Mouse (Mus musculus) induced T-regulatory cell, adult 2 months (primary cell): ENCODE results near the gene Ltbp2.

Experiments
- DNase-seq: peaks from one replicate; pipeline ENCODE4 v3.0.0-alpha.2; 2012; ENCODE audit warnings: low read depth

The Ltbp2 gene

GRCm38 (mm10) chr12:84755008-84755695 is 121.2 kb downstream of the Ltbp2 start:
- DNase-seq = peak; percentile 83

GRCm38 (mm10) chr12:84752131-84752977 is 124.0 kb downstream of the Ltbp2 start:
- DNase-seq = peak; percentile 9

- DNase-seq = no peak
These were observed 125.7 kb downstream of the Ltbp2 start for GRCm38 (mm10) chr12:84750661-84751060.

DNA sequence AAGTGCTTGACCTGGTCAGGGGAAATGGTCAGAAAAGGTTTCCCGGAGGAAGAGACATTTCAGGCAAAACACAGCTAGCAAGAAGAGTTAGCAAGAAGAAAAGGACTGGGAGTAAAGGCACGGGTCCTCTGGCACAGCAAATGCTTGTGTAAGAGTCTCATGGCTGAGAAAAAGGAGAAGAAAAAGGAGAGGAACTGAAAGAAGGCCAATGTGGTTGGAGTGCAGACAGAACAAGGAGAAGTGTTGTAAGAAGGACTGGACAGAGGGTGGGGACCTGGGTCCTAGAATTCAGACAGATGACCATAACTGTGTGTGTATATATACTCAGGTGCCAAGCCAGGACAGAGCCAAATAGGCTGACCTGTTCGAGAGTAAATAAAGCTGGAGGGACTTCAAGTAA is 128.2 kb downstream of the Ltbp2 start:
- DNase-seq = no peak

- no peak for DNase-seq
These were observed 130.6 kb downstream of the Ltbp2 start for GRCm38 (mm10) chr12:84745700-84746099.

- no peak for DNase-seq
These were observed 132.8 kb downstream of the Ltbp2 start for GRCm38 (mm10) chr12:84743496-84743895.

- no peak for DNase-seq
These were observed 143.0 kb downstream of the Ltbp2 start for GRCm38 (mm10) chr12:84733366-84733765.
